8 mouse cellular contexts compared by ENCODE assay signal in the genomic region with DNA sequence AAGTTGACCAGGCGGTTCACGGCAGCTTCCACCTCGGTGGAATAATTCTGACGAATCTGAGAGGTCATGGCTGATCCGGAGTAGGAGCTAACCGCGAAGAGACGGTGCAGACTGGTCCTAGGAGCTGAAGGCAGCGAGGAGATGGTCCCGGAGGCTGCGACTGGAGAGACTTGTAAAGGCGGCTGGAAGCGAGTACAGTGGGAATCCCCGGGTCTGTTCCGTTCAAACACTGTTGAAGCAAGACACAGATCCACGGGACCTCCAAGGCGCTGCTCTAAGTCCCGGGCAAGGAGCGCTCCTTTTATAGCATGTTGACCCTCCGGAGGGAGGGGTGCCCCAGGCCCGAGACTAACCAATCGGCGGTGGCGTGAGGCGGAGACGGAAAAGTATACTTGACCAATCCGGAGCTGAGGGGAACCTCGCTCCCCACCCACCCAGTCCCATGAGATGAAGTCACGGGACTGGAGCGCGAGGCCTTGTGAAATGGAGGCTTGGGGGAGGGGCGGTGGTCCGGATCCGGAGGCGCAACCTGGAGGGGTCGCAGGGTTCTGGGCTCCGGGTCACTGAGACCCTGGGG. TPM values are rescaled to one million over a fixed set of nuclear protein-coding genes. Genes with fewer than 3 reads are reported as not detected.
DNase-seq lines count a peak whose midpoint lies in the region; ATAC-seq lines count a peak whose summit lies in the region.
"Not testable (repeated sequence)": the region's sequence is repeated elsewhere in the genome, so short reads cannot be mapped to it uniquely, and the experiment has no call there.

A gene (minus strand): TSS at position 321 of the 577 bp plus-strand sequence.

- H3K9ac ChIP-seq in kidney, embryonic 15.5 days = peak within 1 kb of the TSS; percentile 64

- not testable (repeated sequence) for H3K27me3 ChIP-seq in heart, embryonic 10.5 days (ENCODE audit: insufficient read depth, poor library complexity, severe bottlenecking); kidney, embryonic 15.5 days

- peak; percentile 85 for ATAC-seq in erythroblast, adult 5-6 weeks (replicated peaks; ENCODE audit: low FRiP score, poor library complexity, severe bottlenecking)
- ATAC-seq in kidney, embryonic 15.5 days (replicated peaks; ENCODE audit: low FRiP score) = peak; percentile 96
- peak; percentile 80 for ATAC-seq in monocyte, adult 5-6 weeks (replicated peaks; ENCODE audit: insufficient number of reproducible peaks, low FRiP score, low TSS enrichment, poor library complexity, severe bottlenecking)

- peak within 1 kb of the TSS; percentile 94 for H3K27ac ChIP-seq in heart, embryonic 10.5 days
- H3K27ac ChIP-seq in kidney, embryonic 15.5 days = peak within 1 kb of the TSS; percentile 94

- peaks cover 71% of the 10 kb centered on the region for H3K36me3 ChIP-seq in heart, embryonic 10.5 days
- H3K36me3 ChIP-seq in kidney, embryonic 15.5 days = peaks cover 62% of the 10 kb centered on the region

- H3K4me2 ChIP-seq in kidney, embryonic 15.5 days = peak within 1 kb of the TSS; percentile 69

- H3K9me3 ChIP-seq in heart, embryonic 10.5 days; kidney, embryonic 15.5 days (replicated peaks): not testable (repeated sequence)

- H3K4me1 ChIP-seq in heart, embryonic 10.5 days = peaks cover 43% of the 10 kb centered on the region
- H3K4me1 ChIP-seq in kidney, embryonic 15.5 days = peaks cover 41% of the 10 kb centered on the region

- WGBS in heart, embryonic 10.5 days = under 1% methylated on average over 37 of the region's 37 CpGs
- WGBS in kidney, embryonic 15.5 days = under 1% methylated on average over 36 of the region's 37 CpGs

- peak; percentile 93 to 95 for DNase-seq in B cell, adult 2 months
- peak; percentile 99 for DNase-seq in brain, adult 2 months (ENCODE audit: low read depth, low spot score)
- peak; percentile 100 for DNase-seq in heart, embryonic 10.5 days (ENCODE audit: low spot score)
- DNase-seq in liver = peak; percentile 98
- DNase-seq in spleen, postnatal 4 days (ENCODE audit: low spot score in 2 of 2) = peak; percentile 95 to 96

- peak within 1 kb of the TSS; percentile 79 for H3K4me3 ChIP-seq in heart, embryonic 10.5 days
- H3K4me3 ChIP-seq in kidney, embryonic 15.5 days (replicated peaks) = peak within 1 kb of the TSS; percentile 68

RNA-seq across cellular contexts. Expression of the gene that starts here (rescaled TPM):
- total RNA-seq in erythroblast, adult 5-6 weeks (2015; ENCODE audit: low replicate concordance) = 1,430 and 1,622 TPM in 2 replicates
- total RNA-seq in erythroblast, adult 5-6 weeks (2017; ENCODE audit: low replicate concordance) = 705 and 987 TPM in 2 replicates
- 4,578 and 4,939 TPM in 2 replicates for polyA plus RNA-seq in heart, embryonic 10.5 days (2016; fragmentation: Nextera tagmentation; extraction: Ambion mirVana)
- polyA plus RNA-seq in kidney, embryonic 15.5 days (2015; fragmentation: Nextera tagmentation; extraction: Ambion mirVana) = 4,509 and 4,690 TPM in 2 replicates
- 1,006 to 1,190 TPM (median 1,165 TPM) in 3 replicates for total RNA-seq in monocyte, adult 5-6 weeks (2017)

Comparison
In these comparisons a context has a peak if more than half of its experiments do, and no peak if none do; other contexts are left out.
1. Peak in every context shown above with its lines: DNase-seq, ATAC-seq, H3K4me3 ChIP-seq and H3K27ac ChIP-seq.